Mouse (Mus musculus) embryonic facial prominence, embryonic 13.5 days (tissue): Measurements from ENCODE around the gene Slc6a9. TPM values are rescaled to one million over a fixed set of nuclear protein-coding genes. Genes with fewer than 3 reads are reported as not detected.

Experiments
- ATAC-seq: fragments of 200-750 bp; cut with Nextera tagmentation; 2 replicates; pipeline ENCODE4 v1.8.0; 2017; ENCODE audit warnings: low read depth; ENCODE audit not compliant: insufficient number of reproducible peaks, insufficient read depth, low FRiP score, low TSS enrichment
- H3K27ac ChIP-seq: fragments of 300-500 bp; sonication (generic); 2 replicates; pipeline ENCODE4 v1.5.1; 2015; ENCODE audit warnings: moderate library complexity, mild to moderate bottlenecking, inconsistent platforms
- H3K27me3 ChIP-seq: fragments of 300-500 bp; sonication (generic); 2 replicates; pipeline ENCODE4 v1.6.1; 2015; ENCODE audit warnings: mild to moderate bottlenecking, inconsistent platforms
- H3K36me3 ChIP-seq: fragments of 300-500 bp; sonication (generic); 2 replicates; pipeline ENCODE4 v1.6.1; 2015; ENCODE audit warnings: mild to moderate bottlenecking, inconsistent platforms
- H3K4me1 ChIP-seq: fragments of 300-500 bp; sonication (generic); 2 replicates; pipeline ENCODE4 v1.6.1; 2015; ENCODE audit warnings: inconsistent platforms
- H3K4me2 ChIP-seq: fragments of 300-500 bp; sonication (generic); 2 replicates; pipeline ENCODE4 v1.6.1; 2015; ENCODE audit warnings: moderate library complexity, mild to moderate bottlenecking, inconsistent platforms
- H3K4me3 ChIP-seq: fragments of 300-500 bp; sonication (generic); 2 replicates; pipeline ENCODE4 v1.5.1; 2015; ENCODE audit warnings: mild to moderate bottlenecking, inconsistent platforms
- H3K9ac ChIP-seq: fragments of 300-500 bp; sonication (generic); 2 replicates; pipeline ENCODE4 v1.6.1; 2015; ENCODE audit warnings: mild to moderate bottlenecking, inconsistent platforms
- H3K9me3 ChIP-seq: fragments of 300-500 bp; sonication (generic); 2 replicates; pipeline ENCODE4 v1.6.1; 2016; ENCODE audit warnings: inconsistent platforms
- WGBS: fragments of 180-500 bp; shearing (Covaris S2); methylation state at CpG from one replicate; pipeline ENCODE4 v1.1.7; 2015; ENCODE audit warnings: mixed read lengths; 5-methylcytosine and 5-hydroxymethylcytosine counted together
- polyA plus RNA-seq: library from polyadenylated mRNA; unstranded; fragments of >200 nt; fragmentation: Nextera tagmentation; extraction: Ambion mirVana; gene quantifications from 2 replicates; pipeline ENCODE4 v1.2.1, GENCODE M21; 2015

Slc6a9 gene
- polyA plus RNA-seq, 1 experiment from 2014 or later, result 12.9 TPM

DNA sequence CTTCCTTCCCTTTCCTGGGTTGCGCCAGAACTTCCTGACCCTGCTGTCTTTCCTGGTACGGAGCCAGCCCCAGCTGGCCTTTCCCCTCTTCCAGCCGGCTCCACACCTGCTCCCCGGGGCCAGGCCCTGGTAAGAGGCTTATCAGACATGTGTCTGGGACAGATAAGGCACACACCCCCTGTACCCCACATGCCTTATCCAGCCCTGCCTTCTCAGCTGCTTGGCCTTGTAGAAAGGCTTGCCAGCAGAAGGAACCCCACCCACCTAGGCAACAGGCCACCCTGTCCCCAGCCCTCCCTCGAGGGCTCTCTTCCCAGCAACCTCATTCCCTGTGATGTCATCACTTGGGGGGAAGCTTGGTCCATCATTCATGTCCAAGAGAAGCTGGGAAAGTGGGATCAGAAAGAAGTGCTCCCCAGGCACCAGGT lies 4.2 kb upstream of the Slc6a9 start:
- 10% methylated on average over 5 of the region's 5 CpGs for WGBS
- Histone ChIP-seq H3K9me3 (no peaks in the 10 kb centered on the region), H3K4me1 (peaks cover 18% of the 10 kb centered on the region), H3K9ac (0 out of 2 replicates have a peak overlapping the region, but pooled peaks have one; percentile 21), H3K36me3 (no peaks in the 10 kb centered on the region), H3K27ac (no peak overlapping the region), H3K4me2 (peak overlapping the region; percentile 32; the same call in 1 of the 2 replicates), H3K4me3 (no peak overlapping the region), H3K27me3 (peaks cover 3% of the 10 kb centered on the region; the same call in 1 of the 2 replicates)
- ATAC-seq, result no peak

GRCm38 (mm10) chr4:117830801-117831200 lies 3.5 kb upstream of the Slc6a9 start:
- no peak for ATAC-seq
- no peaks in the 10 kb centered on the region for H3K9me3 ChIP-seq
- no peak overlapping the region for H3K4me2 ChIP-seq
- no peaks in the 10 kb centered on the region for H3K36me3 ChIP-seq
- H3K9ac ChIP-seq, result 0 out of 2 replicates have a peak overlapping the region, but pooled peaks have one; percentile 21
- H3K27me3 ChIP-seq, result peaks cover 3% of the 10 kb centered on the region; the same call in 1 of the 2 replicates
- H3K4me1 ChIP-seq, result peaks cover 18% of the 10 kb centered on the region
- WGBS, result 89% methylated on average over 9 of the region's 9 CpGs
- H3K4me3 ChIP-seq, result no peak overlapping the region
- no peak overlapping the region for H3K27ac ChIP-seq

DNA sequence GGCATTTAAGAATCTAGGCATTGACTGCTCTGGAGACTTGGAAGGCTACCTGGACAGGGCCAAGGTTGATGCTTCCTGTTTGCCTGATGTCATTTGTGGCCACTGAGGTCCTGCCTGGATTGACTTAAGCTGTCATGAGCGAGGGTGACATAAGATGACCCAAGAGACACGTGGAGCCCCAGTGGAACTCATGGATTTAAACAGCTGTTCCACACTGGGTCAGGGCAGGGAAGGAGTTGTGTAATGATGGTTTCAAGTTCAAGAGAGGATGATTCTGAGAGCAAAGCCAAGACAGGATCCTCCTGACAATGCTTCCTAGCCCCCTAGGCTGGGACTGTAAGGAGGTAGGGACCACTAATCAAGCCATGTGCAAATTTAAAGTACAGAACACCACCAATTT lies 2.8 kb upstream of the Slc6a9 start:
- H3K27me3 ChIP-seq, result peaks cover 3% of the 10 kb centered on the region; the same call in 1 of the 2 replicates
- no peaks in the 10 kb centered on the region for H3K9me3 ChIP-seq
- no peak overlapping the region for H3K4me2 ChIP-seq
- no peak overlapping the region for H3K27ac ChIP-seq
- no peaks in the 10 kb centered on the region for H3K36me3 ChIP-seq
- no peak for ATAC-seq
- 58% methylated on average over 2 of the region's 2 CpGs for WGBS
- H3K4me3 ChIP-seq, result no peak overlapping the region
- H3K9ac ChIP-seq, result no peak overlapping the region
- H3K4me1 ChIP-seq, result peaks cover 18% of the 10 kb centered on the region

DNA sequence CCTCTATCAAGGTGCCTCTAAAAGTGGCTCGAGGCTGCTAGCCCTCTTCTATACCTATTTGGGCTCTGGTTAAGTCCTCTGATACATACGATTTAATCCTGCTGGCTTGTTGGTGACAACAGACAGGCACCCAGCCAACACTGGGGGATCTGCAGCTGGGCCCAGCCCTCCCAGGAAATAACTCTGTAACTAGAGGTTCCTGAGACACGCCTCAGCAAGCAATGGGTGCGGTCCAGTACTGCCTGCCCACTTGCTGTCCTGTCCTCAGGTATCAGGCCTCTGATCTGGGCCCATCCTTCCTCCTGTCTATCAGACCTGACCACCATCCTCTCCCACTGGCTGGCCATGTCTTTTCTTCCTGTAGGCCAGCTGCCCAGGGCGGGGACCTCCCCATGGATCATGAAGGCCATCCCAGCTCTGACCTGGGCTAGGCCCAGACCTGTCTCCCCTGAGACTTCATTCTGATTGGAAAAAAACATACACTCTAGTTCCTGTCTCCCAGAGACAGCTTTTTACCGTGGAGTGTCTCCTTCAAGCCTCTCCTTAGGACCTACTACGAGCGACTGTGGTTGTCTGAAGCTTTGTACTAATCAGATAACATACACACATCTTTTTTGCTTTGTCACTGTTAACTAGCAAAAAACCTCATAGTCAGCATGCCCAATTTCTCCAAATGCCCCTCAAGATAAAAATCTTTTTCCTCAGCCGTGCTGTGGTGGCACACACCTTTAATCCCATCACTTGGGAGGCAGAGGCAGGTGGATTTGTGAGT lies 2.2 kb upstream of the Slc6a9 start:
- H3K4me2 ChIP-seq, result no peak overlapping the region
- H3K4me3 ChIP-seq, result no peak overlapping the region
- ATAC-seq, result no peak
- 72% methylated on average over 9 of the region's 9 CpGs for WGBS
- no peaks in the 10 kb centered on the region for H3K36me3 ChIP-seq
- no peak overlapping the region for H3K27ac ChIP-seq
- H3K9ac ChIP-seq, result no peak overlapping the region; the same call in 1 of the 2 replicates
- no peaks in the 10 kb centered on the region for H3K9me3 ChIP-seq
- peaks cover 23% of the 10 kb centered on the region for H3K4me1 ChIP-seq
- H3K27me3 ChIP-seq, result peaks cover 3% of the 10 kb centered on the region; the same call in 1 of the 2 replicates

GRCm38 (mm10) chr4:117834845-117835530 lies 682 bp downstream of the Slc6a9 start:
- Histone ChIP-seq H3K36me3 (no peaks in the 10 kb centered on the region), H3K27ac (peak overlapping the region; percentile 92), H3K4me3 (peak overlapping the region; percentile 87), H3K9me3 (no peaks in the 10 kb centered on the region), H3K9ac (peak overlapping the region; percentile 85), H3K27me3 (peaks cover 3% of the 10 kb centered on the region; the same call in 1 of the 2 replicates), H3K4me1 (peaks cover 24% of the 10 kb centered on the region), H3K4me2 (peak overlapping the region; percentile 83)
- ATAC-seq, result peak; percentile 46; the same call in 1 of the 2 replicates
- WGBS, result 1% methylated on average over 32 of the region's 36 CpGs

DNA sequence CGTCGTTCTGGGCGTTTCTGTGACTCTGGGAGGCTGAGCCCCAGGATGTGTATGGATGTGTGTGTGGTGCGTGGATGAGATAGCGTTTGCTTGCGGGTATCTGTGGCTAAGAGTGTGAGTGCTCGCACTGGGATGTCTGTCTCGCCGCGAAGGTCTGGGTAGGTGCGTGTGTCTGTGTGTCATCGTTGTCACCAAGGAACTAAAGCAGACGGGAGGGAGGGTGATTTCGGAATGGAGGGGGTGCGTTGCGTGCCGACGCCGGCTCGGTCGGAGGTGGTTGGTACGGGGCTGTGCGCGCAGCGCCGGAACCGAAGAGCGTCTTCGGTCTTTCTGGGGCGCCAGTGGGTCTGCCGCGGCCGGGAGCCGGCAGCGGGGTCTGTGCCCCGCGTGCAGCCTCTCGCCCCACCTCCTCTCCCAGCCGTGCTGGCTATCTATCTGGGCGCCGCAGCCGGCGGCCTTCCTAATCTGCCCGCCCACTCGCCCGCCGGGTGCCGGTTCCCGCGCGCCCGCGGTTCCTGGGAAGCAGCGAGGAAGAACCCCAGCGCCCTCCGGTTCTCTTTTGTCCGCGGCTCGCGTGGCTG lies 1.3 kb downstream of the Slc6a9 start:
- WGBS, result under 1% methylated on average over 59 of the region's 60 CpGs
- H3K9ac ChIP-seq, result peak overlapping the region; percentile 85
- H3K27me3 ChIP-seq, result peaks cover 2% of the 10 kb centered on the region; the same call in 1 of the 2 replicates
- no peaks in the 10 kb centered on the region for H3K9me3 ChIP-seq
- peak overlapping the region; percentile 87 for H3K4me3 ChIP-seq
- H3K4me1 ChIP-seq, result peaks cover 19% of the 10 kb centered on the region
- peak overlapping the region; percentile 83 for H3K4me2 ChIP-seq
- H3K36me3 ChIP-seq, result no peaks in the 10 kb centered on the region
- no peak for ATAC-seq
- peak overlapping the region; percentile 92 for H3K27ac ChIP-seq

DNA sequence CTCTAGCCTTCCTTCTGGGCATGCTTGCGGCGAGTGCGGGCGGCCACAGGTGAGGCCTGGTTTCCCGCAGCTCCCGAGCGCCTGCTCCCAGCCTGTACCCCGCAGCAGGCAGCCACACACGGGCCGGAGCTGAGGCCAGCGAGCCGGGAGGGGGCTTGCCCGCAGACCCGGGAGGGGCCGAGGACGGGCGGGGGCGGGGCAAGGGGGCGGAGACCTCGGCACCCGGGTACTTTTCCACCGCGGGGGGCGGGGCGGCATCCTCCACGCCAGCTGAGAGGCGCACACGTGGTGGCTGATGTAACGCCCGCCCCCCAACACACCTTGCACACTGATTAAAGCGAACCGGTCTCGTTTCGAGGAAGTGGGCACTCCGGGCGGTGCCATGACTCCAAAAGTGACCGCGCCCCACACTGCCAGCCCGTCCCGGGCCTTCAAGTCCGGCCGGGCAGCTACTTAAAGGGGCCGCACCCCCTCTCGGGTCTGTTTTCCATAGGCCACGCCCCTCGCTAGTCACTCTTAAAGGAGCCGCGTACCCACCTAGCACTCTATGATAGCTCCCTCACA lies 2.0 kb downstream of the Slc6a9 start:
- Histone ChIP-seq H3K27ac (peak overlapping the region; percentile 92), H3K9ac (peak overlapping the region; percentile 85), H3K4me1 (peaks cover 19% of the 10 kb centered on the region), H3K36me3 (no peaks in the 10 kb centered on the region), H3K27me3 (no peaks in the 10 kb centered on the region), H3K4me3 (peak overlapping the region; percentile 87), H3K9me3 (no peaks in the 10 kb centered on the region), H3K4me2 (peak overlapping the region; percentile 83)
- ATAC-seq, result peak; percentile 83
- 0% methylated on average over 48 of the region's 48 CpGs for WGBS

- Histone ChIP-seq H3K4me3 (0 out of 2 replicates have a peak overlapping the region, but pooled peaks have one; percentile 87), H3K27ac (no peak overlapping the region), H3K4me2 (no peak overlapping the region; the same call in 1 of the 2 replicates), H3K9me3 (no peaks in the 10 kb centered on the region), H3K27me3 (no peaks in the 10 kb centered on the region), H3K9ac (no peak overlapping the region), H3K4me1 (peaks cover 19% of the 10 kb centered on the region), H3K36me3 (no peaks in the 10 kb centered on the region)
- WGBS, result 68% methylated on average over 4 of the region's 4 CpGs
- ATAC-seq, result no peak
Measured at GRCm38 (mm10) chr4:117837271-117837670, 3.0 kb downstream of the Slc6a9 start.

- 78% methylated on average over 6 of the region's 6 CpGs for WGBS
- H3K9ac ChIP-seq, result no peak overlapping the region
- H3K9me3 ChIP-seq, result no peaks in the 10 kb centered on the region
- no peak overlapping the region for H3K27ac ChIP-seq
- ATAC-seq, result no peak
- no peak overlapping the region for H3K4me3 ChIP-seq
- no peak overlapping the region for H3K4me2 ChIP-seq
- H3K4me1 ChIP-seq, result peaks cover 16% of the 10 kb centered on the region
- H3K36me3 ChIP-seq, result 0 out of 2 replicates have a peak, but pooled peaks cover 14% of the 10 kb centered on the region
- no peaks in the 10 kb centered on the region for H3K27me3 ChIP-seq
Measured at GRCm38 (mm10) chr4:117839366-117839765, 5.1 kb downstream of the Slc6a9 start.

GRCm38 (mm10) chr4:117840821-117841220 lies 6.5 kb downstream of the Slc6a9 start:
- 91% methylated on average over 5 of the region's 5 CpGs for WGBS
- Histone ChIP-seq H3K27ac (no peak overlapping the region), H3K36me3 (peaks cover 20% of the 10 kb centered on the region; the same call in 1 of the 2 replicates), H3K9me3 (no peaks in the 10 kb centered on the region), H3K9ac (no peak overlapping the region), H3K27me3 (no peaks in the 10 kb centered on the region), H3K4me2 (no peak overlapping the region), H3K4me3 (no peak overlapping the region), H3K4me1 (peaks cover 11% of the 10 kb centered on the region)
- no peak for ATAC-seq

GRCm38 (mm10) chr4:117841566-117841965 lies 7.3 kb downstream of the Slc6a9 start:
- H3K4me2 ChIP-seq, result no peak overlapping the region
- 72% methylated on average over 3 of the region's 3 CpGs for WGBS
- no peak overlapping the region for H3K27ac ChIP-seq
- no peak overlapping the region for H3K9ac ChIP-seq
- no peak overlapping the region for H3K4me3 ChIP-seq
- peaks cover 22% of the 10 kb centered on the region; the same call in 1 of the 2 replicates for H3K36me3 ChIP-seq
- H3K9me3 ChIP-seq, result no peaks in the 10 kb centered on the region
- ATAC-seq, result no peak
- no peaks in the 10 kb centered on the region for H3K27me3 ChIP-seq
- peaks cover 11% of the 10 kb centered on the region for H3K4me1 ChIP-seq
